Mouse (Mus musculus): ENCODE results near the gene Ackr3.

DNA sequence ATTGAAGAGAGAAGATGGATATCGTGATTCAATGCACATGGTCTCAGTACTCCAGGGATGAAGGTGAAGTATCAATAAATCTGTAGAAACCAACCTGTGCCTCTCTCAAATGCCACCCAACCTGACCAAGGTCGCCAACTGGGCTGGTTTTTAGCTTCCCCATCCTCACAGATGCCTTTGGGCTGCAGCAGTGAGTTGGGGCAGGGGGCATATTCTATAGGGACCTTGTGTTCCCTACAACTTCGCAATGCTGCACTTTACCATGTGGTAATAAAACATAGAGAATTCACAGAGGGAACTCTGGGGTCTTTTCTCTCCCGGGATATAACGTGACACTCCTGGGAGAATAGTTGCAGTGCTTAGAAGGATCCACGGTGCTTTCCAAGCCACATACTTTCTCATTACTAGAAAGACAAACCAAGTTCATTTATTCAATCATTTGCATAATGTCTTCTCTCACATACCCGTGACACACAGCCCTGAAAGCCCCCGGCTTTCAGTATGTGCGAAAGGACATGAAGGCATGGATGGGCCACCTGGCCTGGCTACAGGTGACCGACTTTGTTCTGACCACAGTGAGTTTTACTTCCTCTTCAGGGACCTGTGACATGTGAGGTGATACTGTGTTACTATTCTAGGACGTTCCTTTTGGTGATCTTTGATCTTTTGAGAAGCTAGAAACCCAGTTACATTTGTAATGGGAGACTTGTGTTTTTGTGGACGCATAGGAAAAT is 22.6 kb upstream of the Ackr3 start:
- no peak for TF ChIP-seq POLR2A (IDR thresholded peaks at IDR 0.05; ENCODE audit: control insufficient read depth in 1 of 2, insufficient read depth in 1 of 2, low read depth in 1 of 2, low read length in 2 of 2, poor library complexity in 1 of 2)
- TF ChIP-seq ETS1 (IDR thresholded peaks at IDR 0.05; ENCODE audit: low read depth, low read length), result no peak
- TF ChIP-seq ELF1 (IDR thresholded peaks at IDR 0.05; ENCODE audit: low read depth, low read length), result no peak
- TF ChIP-seq CTCF (IDR thresholded peaks at IDR 0.05 in 2 of 3, conservative IDR thresholded peaks at IDR 0.05 in 1 of 3; ENCODE audit: control insufficient read depth in 1 of 3, insufficient read depth in 1 of 3, low read depth in 2 of 3, low read length in 3 of 3, poor library complexity in 1 of 3, severe bottlenecking in 1 of 3), result no peak

Data from MEL (cell line).